Mouse (Mus musculus): ENCODE data around the gene Nsun3.

- TF ChIP-seq CTCF (IDR thresholded peaks at IDR 0.05; ENCODE audit: extremely low read depth, insufficient read depth, low read length) = no peak
- no peak for TF ChIP-seq POLR2A (IDR thresholded peaks at IDR 0.05; ENCODE audit: extremely low read depth, insufficient read depth, low read length)
These were observed 12.2 kb upstream of the Nsun3 start for GRCm38 (mm10) chr16:62798808-62799207.
